Mouse (Mus musculus) lung, embryonic 16.5 days (tissue): ENCODE data around the gene Mef2a. TPM values are rescaled to one million over a fixed set of nuclear protein-coding genes. Genes with fewer than 3 reads are reported as not detected.
"Not testable (repeated sequence)": the region's sequence is repeated elsewhere in the genome, so short reads cannot be mapped to it uniquely, and the experiment has no call there.

Experiments used
- ATAC-seq: fragments of 200-750 bp; cut with Nextera tagmentation; 2 replicates; pipeline ENCODE4 v1.8.0; 2017; ENCODE audit warnings: low read depth, mild to moderate bottlenecking, moderate library complexity
- H3K27ac ChIP-seq: fragments of 300-500 bp; sonication (generic); 2 replicates; pipeline ENCODE4 v1.5.1; 2014; ENCODE audit warnings: mild to moderate bottlenecking, control low read depth, low read length
- H3K27me3 ChIP-seq: fragments of 300-500 bp; sonication (generic); 2 replicates; pipeline ENCODE4 v1.6.1; 2014; ENCODE audit warnings: low read depth, low read length, mixed read lengths; ENCODE audit not compliant: control insufficient read depth, insufficient read depth
- H3K36me3 ChIP-seq: fragments of 300-500 bp; sonication (generic); 2 replicates; pipeline ENCODE4 v1.6.1; 2014; ENCODE audit warnings: low read length; ENCODE audit not compliant: control insufficient read depth, insufficient read depth
- H3K4me1 ChIP-seq: fragments of 300-500 bp; sonication (generic); replicated peaks from 2 replicates; pipeline ENCODE4 v1.6.1; 2014; ENCODE audit warnings: low read length, mixed read lengths; ENCODE audit not compliant: control insufficient read depth, insufficient read depth
- H3K4me2 ChIP-seq: fragments of 300-500 bp; sonication (generic); 2 replicates; pipeline ENCODE4 v1.6.1; 2014; ENCODE audit warnings: low read depth, low read length, control low read depth
- H3K4me3 ChIP-seq: fragments of 300-500 bp; sonication (generic); 2 replicates; pipeline ENCODE4 v1.5.1; 2014; ENCODE audit warnings: mild to moderate bottlenecking, low read length, control low read depth
- H3K9ac ChIP-seq: fragments of 300-500 bp; sonication (generic); 2 replicates; pipeline ENCODE4 v1.6.1; 2014; ENCODE audit warnings: low read length, control low read depth
- H3K9me3 ChIP-seq: fragments of 300-500 bp; sonication (generic); 2 replicates; pipeline ENCODE4 v1.6.1; 2016; ENCODE audit warnings: low read length; ENCODE audit not compliant: control insufficient read depth
- WGBS: fragments of 180-500 bp; shearing (Covaris S2); extraction: QIAGEN DNeasy Blood & Tissue Kit; methylation state at CpG from one replicate; pipeline ENCODE4 v1.1.7; 2014; 5-methylcytosine and 5-hydroxymethylcytosine counted together
- polyA plus RNA-seq: library from polyadenylated mRNA; unstranded; fragments of >200 nt; fragmentation: Nextera tagmentation; extraction: Ambion mirVana; gene quantifications from 2 replicates; pipeline ENCODE4 v1.2.1, GENCODE M21; 2015

The Mef2a gene
- polyA plus RNA-seq, 1 experiment from 2014 or later: 65.2 TPM

GRCm38 (mm10) chr7:67296419-67296818 is 76.2 kb downstream of the Mef2a start:
- WGBS: 41% methylated on average over 1 of the region's 1 CpGs
- Histone ChIP-seq H3K27me3 (no peaks in the 10 kb centered on the region), H3K36me3 (peaks cover 2% of the 10 kb centered on the region; the same call in 1 of the 2 replicates), H3K9me3 (no peaks in the 10 kb centered on the region), H3K4me3 (no peak overlapping the region), H3K9ac (no peak overlapping the region), H3K4me1 (no peaks in the 10 kb centered on the region), H3K27ac (no peak overlapping the region), H3K4me2 (no peak overlapping the region)
- no peak for ATAC-seq

- Histone ChIP-seq H3K27me3 (no peaks in the 10 kb centered on the region), H3K4me2 (no peak overlapping the region), H3K36me3 (peaks cover 2% of the 10 kb centered on the region; the same call in 1 of the 2 replicates), H3K9me3 (no peaks in the 10 kb centered on the region), H3K27ac (no peak overlapping the region), H3K4me3 (no peak overlapping the region), H3K4me1 (no peaks in the 10 kb centered on the region), H3K9ac (no peak overlapping the region)
- WGBS: 89% methylated on average over 1 of the region's 1 CpGs
- ATAC-seq: no peak
Measured at GRCm38 (mm10) chr7:67291356-67291755, 81.3 kb downstream of the Mef2a start.

GRCm38 (mm10) chr7:67287456-67287855 is 85.2 kb downstream of the Mef2a start:
- Histone ChIP-seq H3K4me2 (no peak overlapping the region), H3K36me3 (no peaks in the 10 kb centered on the region; the same call in 1 of the 2 replicates), H3K9ac (no peak overlapping the region), H3K27ac (no peak overlapping the region), H3K4me3 (no peak overlapping the region), H3K9me3 (no peaks in the 10 kb centered on the region), H3K27me3 (no peaks in the 10 kb centered on the region), H3K4me1 (no peaks in the 10 kb centered on the region)
- WGBS: 77% methylated on average over 4 of the region's 4 CpGs
- ATAC-seq: no peak

- Histone ChIP-seq H3K4me3 (no peak overlapping the region), H3K36me3 (peaks cover 2% of the 10 kb centered on the region; the same call in 1 of the 2 replicates), H3K4me1 (no peaks in the 10 kb centered on the region), H3K9me3 (no peaks in the 10 kb centered on the region), H3K4me2 (no peak overlapping the region), H3K27ac (no peak overlapping the region), H3K9ac (no peak overlapping the region), H3K27me3 (no peaks in the 10 kb centered on the region)
- 87% methylated on average over 6 of the region's 6 CpGs for WGBS
- ATAC-seq: no peak
Measured at GRCm38 (mm10) chr7:67283581-67283980, 89.1 kb downstream of the Mef2a start.

GRCm38 (mm10) chr7:67270447-67270846 is 102.2 kb downstream of the Mef2a start:
- H3K9ac ChIP-seq, ATAC-seq, H3K9me3 ChIP-seq, H3K27ac ChIP-seq, H3K4me3 ChIP-seq, H3K27me3 ChIP-seq, H3K4me2 ChIP-seq, H3K4me1 ChIP-seq, H3K36me3 ChIP-seq: not testable (repeated sequence)
- 54% methylated on average over 4 of the region's 4 CpGs for WGBS

GRCm38 (mm10) chr7:67259828-67260563 is 112.7 kb downstream of the Mef2a start:
- Histone ChIP-seq H3K27ac (no peak overlapping the region), H3K27me3 (no peaks in the 10 kb centered on the region), H3K4me3 (no peak overlapping the region), H3K4me2 (no peak overlapping the region), H3K9ac (no peak overlapping the region), H3K36me3 (peaks cover 20% of the 10 kb centered on the region), H3K9me3 (no peaks in the 10 kb centered on the region), H3K4me1 (no peaks in the 10 kb centered on the region)
- 69% methylated on average over 4 of the region's 4 CpGs for WGBS
- ATAC-seq: peak; percentile 76; the same call in 1 of the 2 replicates

GRCm38 (mm10) chr7:67246067-67246466 is 126.6 kb downstream of the Mef2a start:
- Histone ChIP-seq H3K4me1 (peaks cover 6% of the 10 kb centered on the region; the same call in 1 of the 2 replicates), H3K9ac (no peak overlapping the region), H3K9me3 (no peaks in the 10 kb centered on the region), H3K4me2 (no peak overlapping the region), H3K27me3 (no peaks in the 10 kb centered on the region), H3K36me3 (peaks cover 7% of the 10 kb centered on the region), H3K27ac (no peak overlapping the region), H3K4me3 (no peak overlapping the region)
- 64% methylated on average over 2 of the region's 2 CpGs for WGBS
- no peak for ATAC-seq

GRCm38 (mm10) chr7:67245255-67245654 is 127.4 kb downstream of the Mef2a start:
- Histone ChIP-seq H3K4me1 (peaks cover 6% of the 10 kb centered on the region; the same call in 1 of the 2 replicates), H3K9ac (no peak overlapping the region), H3K27me3 (no peaks in the 10 kb centered on the region), H3K36me3 (peaks cover 7% of the 10 kb centered on the region), H3K4me2 (no peak overlapping the region), H3K4me3 (no peak overlapping the region), H3K27ac (no peak overlapping the region), H3K9me3 (no peaks in the 10 kb centered on the region)
- WGBS: 83% methylated on average over 1 of the region's 1 CpGs
- no peak for ATAC-seq

GRCm38 (mm10) chr7:67243894-67244282 is 128.8 kb downstream of the Mef2a start:
- no peak overlapping the region for H3K4me3 ChIP-seq
- H3K4me1 ChIP-seq: peaks cover 6% of the 10 kb centered on the region; the same call in 1 of the 2 replicates
- 33% methylated on average over 4 of the region's 4 CpGs for WGBS
- ATAC-seq: no peak
- H3K27ac ChIP-seq: no peak overlapping the region; the same call in 1 of the 2 replicates
- no peaks in the 10 kb centered on the region for H3K27me3 ChIP-seq
- H3K36me3 ChIP-seq: peaks cover 7% of the 10 kb centered on the region
- no peaks in the 10 kb centered on the region for H3K9me3 ChIP-seq
- no peak overlapping the region for H3K4me2 ChIP-seq
- H3K9ac ChIP-seq: no peak overlapping the region
